Mouse (Mus musculus) left cerebral cortex, postnatal 25 days (tissue): ENCODE measurements around the gene Senp3. TPM values are rescaled to one million over a fixed set of nuclear protein-coding genes. Genes with fewer than 3 reads are reported as not detected.
A peak's percentile ranks its signal among the peaks of the same experiment; 100 is the strongest.
"Not testable (repeated sequence)": the region's sequence is repeated elsewhere in the genome, so short reads cannot be mapped to it uniquely, and the experiment has no call there.

Experiments
- DNase-seq, 2 experiments: peaks; one replicate each; pipeline ENCODE4 v3.0.0; 2022; ENCODE audit warnings: low spot score in 2 of 2, mixed read lengths in 1 of 2
- intact Hi-C: fragments of 180-260 bp; cut with DNase I; formaldehyde crosslinking; loops from one replicate; pipeline ENCODE4 v1.15.1; 2025
- total RNA-seq, 2 experiments: library from RNA; stranded (reverse); gene quantifications; 2 replicates each; pipeline ENCODE4 v1.2.3; 2021

Gene Senp3
- total RNA-seq: 10 to 100 TPM; 94.3 to 97.5 TPM

- peak; percentile 99 for DNase-seq
- intact Hi-C loops: loop anchor here (1.0 to 5.0 kb wide), 4 partner anchors 77 to 241 kb away; partner anchors contain the start of genes Eif5a, Polr2a and Tmem95
Measured at GRCm38 (mm10) chr11:69681314-69682208, at the start of gene Senp3. Gene Senp3, minus strand, starts transcription at chr11:69682084.

GRCm38 (mm10) chr11:69731408-69731807 lies 49.5 kb upstream of the Senp3 start:
- DNase-seq, intact Hi-C loops: not testable (repeated sequence)

GRCm38 (mm10) chr11:69729063-69729462 lies 47.2 kb upstream of the Senp3 start:
- DNase-seq: no peak
- intact Hi-C loops: no loop called here

GRCm38 (mm10) chr11:69725951-69726350 lies 44.1 kb upstream of the Senp3 start:
- intact Hi-C loops: no loop called here
- no peak for DNase-seq

- intact Hi-C loops: no loop called here
- DNase-seq: no peak
Measured at GRCm38 (mm10) chr11:69723074-69723473, 41.2 kb upstream of the Senp3 start.

- intact Hi-C loops: no loop called here
- DNase-seq: no peak
Measured at GRCm38 (mm10) chr11:69720852-69721251, 39.0 kb upstream of the Senp3 start.

- intact Hi-C loops: no loop called here
- no peak for DNase-seq
Measured at GRCm38 (mm10) chr11:69719423-69719822, 37.5 kb upstream of the Senp3 start.

GRCm38 (mm10) chr11:69718661-69719060 lies 36.8 kb upstream of the Senp3 start:
- intact Hi-C loops: no loop called here

GRCm38 (mm10) chr11:69716953-69717352 lies 35.1 kb upstream of the Senp3 start:
- DNase-seq: no peak
- intact Hi-C loops: no loop called here

More at GRCm38 (mm10) chr11:69718661-69719060, 36.8 kb upstream of the Senp3 start:
- no peak for DNase-seq

- peak; percentile 15 to 54 for DNase-seq
Measured at GRCm38 (mm10) chr11:69715929-69716328, 34.0 kb upstream of the Senp3 start.

GRCm38 (mm10) chr11:69715482-69715881 lies 33.6 kb upstream of the Senp3 start:
- DNase-seq: no peak
- intact Hi-C loops: no loop called here

More at GRCm38 (mm10) chr11:69715929-69716328, 34.0 kb upstream of the Senp3 start:
- intact Hi-C loops: no loop called here

GRCm38 (mm10) chr11:69714636-69715329 lies 32.9 kb upstream of the Senp3 start:
- no peak for DNase-seq
- intact Hi-C loops: no loop called here

- no peak for DNase-seq
- intact Hi-C loops: no loop called here
Measured at GRCm38 (mm10) chr11:69712954-69713672, 31.2 kb upstream of the Senp3 start.

GRCm38 (mm10) chr11:69711082-69711481 lies 29.2 kb upstream of the Senp3 start:
- intact Hi-C loops: no loop called here
- no peak for DNase-seq

GRCm38 (mm10) chr11:69710470-69710869 lies 28.6 kb upstream of the Senp3 start:
- intact Hi-C loops: no loop called here
- DNase-seq: no peak

GRCm38 (mm10) chr11:69709554-69710446 lies 27.9 kb upstream of the Senp3 start:
- DNase-seq: no peak
- intact Hi-C loops: no loop called here

- DNase-seq: no peak
- intact Hi-C loops: no loop called here
Measured at GRCm38 (mm10) chr11:69708614-69709265, 26.9 kb upstream of the Senp3 start.

- DNase-seq: no peak
- intact Hi-C loops: no loop called here
Measured at GRCm38 (mm10) chr11:69707873-69708381, 26.0 kb upstream of the Senp3 start.
